Mouse (Mus musculus) heart, embryonic 16.5 days (tissue): ENCODE results near the gene Atad1. TPM values are rescaled to one million over a fixed set of nuclear protein-coding genes. Genes with fewer than 3 reads are reported as not detected.
A peak's percentile ranks its signal among the peaks of the same experiment; 100 is the strongest.
"Not testable (repeated sequence)": the region's sequence is repeated elsewhere in the genome, so short reads cannot be mapped to it uniquely, and the experiment has no call there.

Source experiments
- ATAC-seq: fragments of 200-750 bp; cut with Nextera tagmentation; replicated peaks from 2 replicates; pipeline ENCODE4 v1.8.0; 2017; ENCODE audit warnings: moderate number of reproducible peaks; ENCODE audit not compliant: insufficient read depth, low FRiP score; ENCODE audit errors: extremely low read depth
- H3K27ac ChIP-seq: fragments of 300-500 bp; sonication (generic); 2 replicates; pipeline ENCODE4 v1.5.1; 2014; ENCODE audit warnings: mild to moderate bottlenecking, low read length, control low read depth, moderate library complexity
- H3K27me3 ChIP-seq: fragments of 300-500 bp; sonication (generic); 2 replicates; pipeline ENCODE4 v1.6.1; 2014; ENCODE audit warnings: low read length, mixed read lengths; ENCODE audit not compliant: control insufficient read depth, insufficient read depth
- H3K36me3 ChIP-seq: fragments of 300-500 bp; sonication (generic); 2 replicates; pipeline ENCODE4 v1.6.1; 2014; ENCODE audit not compliant: control insufficient read depth, insufficient read depth
- H3K4me1 ChIP-seq: fragments of 300-500 bp; sonication (generic); 2 replicates; pipeline ENCODE4 v1.6.1; 2014; ENCODE audit warnings: low read length, mixed read lengths; ENCODE audit not compliant: control insufficient read depth, insufficient read depth
- H3K4me2 ChIP-seq: fragments of 300-500 bp; sonication (generic); 2 replicates; pipeline ENCODE4 v1.6.1; 2014; ENCODE audit warnings: low read depth, mild to moderate bottlenecking, control low read depth, low read length
- H3K4me3 ChIP-seq: fragments of 300-500 bp; sonication (generic); 2 replicates; pipeline ENCODE4 v1.5.1; 2014; ENCODE audit warnings: mild to moderate bottlenecking, control low read depth, low read length
- H3K9ac ChIP-seq: fragments of 300-500 bp; sonication (generic); 2 replicates; pipeline ENCODE4 v1.6.1; 2014; ENCODE audit warnings: low read length, control low read depth
- H3K9me3 ChIP-seq: fragments of 300-500 bp; sonication (generic); replicated peaks from 2 replicates; pipeline ENCODE4 v1.6.1; 2016; ENCODE audit warnings: low read length; ENCODE audit not compliant: control insufficient read depth
- WGBS: fragments of 180-500 bp; shearing (Covaris S2); extraction: QIAGEN DNeasy Blood & Tissue Kit; methylation state at CpG from one replicate; pipeline ENCODE4 v1.1.7; 2014; 5-methylcytosine and 5-hydroxymethylcytosine counted together
- polyA plus RNA-seq: library from polyadenylated mRNA; unstranded; fragments of >200 nt; fragmentation: Nextera tagmentation; extraction: Ambion mirVana; gene quantifications from 2 replicates; pipeline ENCODE4 v1.2.1, GENCODE M21; 2015

Atad1 gene
- polyA plus RNA-seq, result 62.1 and 64.7 TPM in 2 replicates

DNA sequence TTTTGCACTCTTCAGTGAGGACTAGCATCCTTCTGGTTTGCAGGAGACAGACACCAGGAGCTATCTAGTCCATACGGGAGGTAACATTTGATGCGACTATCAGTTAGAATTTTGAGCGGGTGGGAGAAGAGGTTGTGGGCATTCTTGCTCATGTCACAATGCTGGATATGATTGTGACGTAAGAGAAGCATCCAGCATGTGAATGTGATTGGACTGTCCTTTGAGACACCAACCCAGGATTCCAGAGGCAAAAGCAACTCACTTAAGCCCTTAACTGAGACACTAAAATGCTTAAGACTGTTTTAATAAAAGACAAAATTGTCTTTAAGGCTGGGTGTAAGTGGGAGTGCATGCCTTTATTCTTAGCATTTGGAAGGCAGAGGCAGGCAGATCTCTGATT lies at the start of gene Atad1:
Gene Atad1, minus strand, starts transcription at position 101 of the 400 bp plus-strand sequence.
- no peaks in the 10 kb centered on the region for H3K4me1 ChIP-seq
- no peak within 1 kb of the TSS for H3K4me2 ChIP-seq
- H3K9ac ChIP-seq, result no peak within 1 kb of the TSS
- H3K27me3 ChIP-seq, result no peaks in the 10 kb centered on the region
- no peaks in the 10 kb centered on the region for H3K36me3 ChIP-seq
- no peaks in the 10 kb centered on the region for H3K9me3 ChIP-seq
- no peak for ATAC-seq
- 91% methylated on average over 4 of the region's 4 CpGs for WGBS
- peak within 1 kb of the TSS; percentile 42; the same call in 1 of the 2 replicates for H3K27ac ChIP-seq
- H3K4me3 ChIP-seq, result no peak within 1 kb of the TSS

DNA sequence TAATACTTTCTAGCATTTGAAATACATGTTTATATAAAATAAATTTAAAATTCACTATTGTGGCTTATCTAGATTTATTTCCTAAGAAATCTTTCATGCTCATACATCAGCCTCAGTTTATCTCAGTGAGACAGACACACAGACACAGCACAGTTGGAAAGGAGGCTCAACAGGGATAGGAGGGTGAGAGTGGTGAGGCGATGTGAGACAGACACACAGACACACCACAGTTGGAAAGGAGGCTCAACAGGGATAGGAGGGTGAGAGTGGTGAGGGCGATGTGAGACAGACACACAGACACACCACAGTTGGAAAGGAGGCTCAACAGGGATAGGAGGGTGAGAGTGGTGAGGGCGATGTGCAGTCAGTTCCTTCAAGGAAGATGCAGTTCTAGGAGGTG lies 48.4 kb upstream of the Atad1 start:
- not testable (repeated sequence) for H3K27ac ChIP-seq, H3K27me3 ChIP-seq, H3K9ac ChIP-seq, H3K4me3 ChIP-seq, H3K36me3 ChIP-seq, ATAC-seq, H3K9me3 ChIP-seq, H3K4me2 ChIP-seq
- 82% methylated on average over 3 of the region's 3 CpGs for WGBS
- H3K4me1 ChIP-seq, result peaks cover 23% of the 10 kb centered on the region

DNA sequence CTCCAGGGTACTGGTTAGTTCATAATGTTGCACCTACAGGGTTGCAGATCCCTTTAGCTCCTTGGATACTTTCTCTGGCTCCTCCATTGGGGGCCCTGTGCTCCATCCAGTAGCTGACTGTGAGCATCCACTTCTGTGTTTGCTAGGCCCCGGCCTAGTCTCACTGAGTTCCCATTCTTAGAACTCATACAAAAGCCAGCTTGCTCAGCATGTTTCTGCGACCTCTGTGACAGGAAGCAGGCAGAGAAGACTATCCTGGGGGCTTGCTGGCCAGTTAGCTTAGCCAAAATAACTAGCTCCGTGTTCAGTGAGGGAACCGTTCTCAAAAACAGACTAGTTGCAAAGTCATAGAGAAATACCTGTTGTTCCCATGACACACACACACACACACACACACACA lies 47.8 kb upstream of the Atad1 start:
- not testable (repeated sequence) for H3K27ac ChIP-seq, H3K9me3 ChIP-seq, H3K36me3 ChIP-seq, ATAC-seq, H3K4me2 ChIP-seq, H3K4me3 ChIP-seq, H3K27me3 ChIP-seq, H3K9ac ChIP-seq
- H3K4me1 ChIP-seq, result peaks cover 20% of the 10 kb centered on the region
- 37% methylated on average over 4 of the region's 4 CpGs for WGBS

DNA sequence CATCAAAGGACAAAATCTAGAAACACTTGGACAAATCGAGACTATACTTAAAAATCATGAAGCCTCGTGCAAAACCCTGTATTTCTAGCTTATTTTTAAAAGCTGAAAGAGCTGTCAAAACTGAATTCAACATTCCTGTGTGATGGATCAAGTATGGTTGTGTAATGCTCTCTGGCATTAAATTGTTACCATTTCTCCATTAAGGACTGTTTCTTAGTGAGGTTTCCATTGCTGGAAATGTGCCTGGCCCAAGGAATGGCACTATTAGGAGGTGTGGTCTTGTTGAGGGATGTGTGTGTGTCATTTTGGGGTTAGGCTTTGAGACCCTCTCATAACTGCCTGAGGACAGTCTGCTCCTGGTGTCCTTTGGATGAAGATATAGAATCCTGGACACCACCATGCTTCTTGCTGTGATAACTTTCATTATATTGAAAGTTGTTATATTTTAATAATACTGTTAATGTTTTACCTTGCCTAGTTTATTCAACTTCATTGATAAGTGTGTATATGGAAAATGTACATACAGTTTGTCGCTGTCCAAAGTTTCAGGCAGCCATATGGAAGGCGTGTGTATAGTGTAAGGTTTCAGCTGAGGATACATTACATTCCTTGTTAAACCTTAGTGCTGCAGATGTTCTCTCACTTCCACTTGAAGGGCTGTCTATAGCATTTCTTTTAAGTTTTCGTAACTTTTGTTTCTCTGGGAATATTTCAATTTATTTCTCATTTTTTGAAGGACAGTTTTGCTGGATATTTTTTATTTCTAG lies 41.9 kb upstream of the Atad1 start:
- Histone ChIP-seq H3K9me3 (no peaks in the 10 kb centered on the region), H3K9ac (no peak overlapping the region), H3K4me1 (peaks cover 6% of the 10 kb centered on the region), H3K27ac (no peak overlapping the region), H3K4me2 (no peak overlapping the region), H3K4me3 (no peak overlapping the region), H3K27me3 (no peaks in the 10 kb centered on the region), H3K36me3 (peaks cover 5% of the 10 kb centered on the region; the same call in 1 of the 2 replicates)
- WGBS, result 89% methylated on average over 5 of the region's 5 CpGs
- no peak for ATAC-seq

DNA sequence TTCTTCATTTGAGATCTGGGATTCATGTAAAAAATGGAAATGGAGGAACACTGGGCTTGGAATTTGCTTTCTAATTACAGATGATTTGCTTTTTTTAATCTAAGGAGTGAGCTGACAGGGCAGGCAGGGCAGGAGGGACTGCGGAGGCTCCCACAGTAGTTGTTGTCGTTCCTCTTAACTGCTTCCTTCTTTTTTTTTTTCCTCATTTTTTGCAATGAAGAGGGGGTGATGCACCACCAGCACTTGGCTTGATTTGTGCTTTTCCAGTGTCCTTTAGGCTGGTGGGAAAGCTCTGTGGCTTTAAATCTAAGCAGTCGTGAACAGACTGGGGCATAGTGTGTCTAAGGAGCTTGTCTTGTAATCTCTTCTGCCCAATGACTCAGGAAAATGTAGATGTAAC lies 39.5 kb upstream of the Atad1 start:
- Histone ChIP-seq H3K4me2 (no peak overlapping the region), H3K27me3 (no peaks in the 10 kb centered on the region), H3K4me1 (peaks cover 6% of the 10 kb centered on the region), H3K4me3 (no peak overlapping the region), H3K27ac (no peak overlapping the region), H3K9me3 (no peaks in the 10 kb centered on the region), H3K9ac (no peak overlapping the region; the same call in 1 of the 2 replicates), H3K36me3 (peaks cover 2% of the 10 kb centered on the region; the same call in 1 of the 2 replicates)
- ATAC-seq, result no peak
- WGBS, result 63% methylated on average over 3 of the region's 3 CpGs

DNA sequence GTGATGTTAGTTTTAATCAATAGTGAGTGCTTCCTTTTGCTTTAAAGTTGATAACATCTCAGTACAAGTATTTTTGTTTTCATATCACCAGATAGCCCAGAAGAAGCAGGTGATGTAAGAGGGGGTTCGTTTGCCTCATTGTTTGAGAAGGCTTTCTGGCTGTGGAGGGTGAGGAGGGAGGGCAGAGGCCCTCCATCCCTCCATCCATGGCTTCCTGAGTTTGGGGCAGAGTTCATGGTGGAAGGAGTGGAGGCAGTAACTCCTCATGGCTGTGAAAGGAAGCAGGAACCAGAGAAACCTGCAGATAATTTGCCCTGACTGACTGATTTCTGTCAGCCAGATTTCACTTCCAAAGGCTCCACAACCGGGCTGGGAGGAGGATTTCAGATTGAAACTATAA lies 38.8 kb upstream of the Atad1 start:
- Histone ChIP-seq H3K4me1 (peaks cover 6% of the 10 kb centered on the region), H3K4me2 (no peak overlapping the region), H3K9ac (no peak overlapping the region), H3K4me3 (no peak overlapping the region), H3K27me3 (no peaks in the 10 kb centered on the region), H3K27ac (no peak overlapping the region), H3K9me3 (no peaks in the 10 kb centered on the region), H3K36me3 (peaks cover 3% of the 10 kb centered on the region; the same call in 1 of the 2 replicates)
- no peak for ATAC-seq
- 14% methylated on average over 2 of the region's 2 CpGs for WGBS

DNA sequence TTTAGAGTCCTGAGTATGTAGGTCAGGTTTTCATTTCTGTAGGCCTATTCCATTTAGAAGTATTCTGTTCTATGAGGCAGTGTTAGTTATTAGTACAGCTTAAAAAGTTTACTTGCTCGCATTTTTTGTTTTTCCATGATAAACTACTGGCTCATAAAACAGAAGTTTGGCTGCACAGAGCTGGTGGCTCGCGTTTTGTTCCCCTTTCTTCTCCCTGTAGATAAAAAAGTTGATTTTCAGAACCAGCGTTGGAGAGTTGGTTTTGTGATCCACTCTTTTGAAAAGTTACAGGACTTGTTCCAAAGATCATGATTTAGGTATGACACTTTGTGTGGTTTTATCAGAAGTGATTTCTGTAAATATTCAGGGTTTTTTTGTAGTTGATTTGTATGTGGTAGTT lies 22.9 kb upstream of the Atad1 start:
- H3K4me2 ChIP-seq, result no peak overlapping the region
- H3K36me3 ChIP-seq, result peaks cover 4% of the 10 kb centered on the region
- H3K4me3 ChIP-seq, result no peak overlapping the region
- WGBS, result 62% methylated on average over 4 of the region's 4 CpGs
- no peaks in the 10 kb centered on the region for H3K27me3 ChIP-seq
- peaks cover 26% of the 10 kb centered on the region for H3K4me1 ChIP-seq
- no peak for ATAC-seq
- no peak overlapping the region for H3K9ac ChIP-seq
- no peaks in the 10 kb centered on the region for H3K9me3 ChIP-seq
- H3K27ac ChIP-seq, result no peak overlapping the region

DNA sequence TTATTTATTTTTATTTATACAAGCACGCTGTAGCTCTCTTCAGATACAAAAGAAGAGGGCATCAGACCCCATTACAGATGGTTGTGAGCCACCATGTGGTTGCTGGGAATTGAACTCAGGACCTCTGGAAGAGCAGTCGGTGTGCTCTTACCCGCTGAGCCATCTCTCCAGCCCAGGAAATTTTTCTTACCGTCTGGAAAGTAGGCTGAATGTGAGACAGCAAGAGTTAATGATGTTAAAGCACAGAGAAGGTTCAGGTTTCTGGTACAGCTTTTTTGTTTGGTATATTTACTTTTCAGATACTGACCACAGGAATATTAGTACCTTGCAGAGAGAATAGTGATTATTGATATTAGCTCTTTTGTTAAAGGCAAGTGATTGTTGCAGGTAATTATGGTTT lies 21.6 kb upstream of the Atad1 start:
- Histone ChIP-seq H3K9ac (no peak overlapping the region), H3K9me3 (no peaks in the 10 kb centered on the region), H3K4me1 (peaks cover 23% of the 10 kb centered on the region), H3K27me3 (no peaks in the 10 kb centered on the region), H3K27ac (no peak overlapping the region), H3K36me3 (peaks cover 4% of the 10 kb centered on the region), H3K4me2 (peak overlapping the region; percentile 68), H3K4me3 (no peak overlapping the region)
- no peak for ATAC-seq
- WGBS, result 66% methylated on average over 4 of the region's 4 CpGs

DNA sequence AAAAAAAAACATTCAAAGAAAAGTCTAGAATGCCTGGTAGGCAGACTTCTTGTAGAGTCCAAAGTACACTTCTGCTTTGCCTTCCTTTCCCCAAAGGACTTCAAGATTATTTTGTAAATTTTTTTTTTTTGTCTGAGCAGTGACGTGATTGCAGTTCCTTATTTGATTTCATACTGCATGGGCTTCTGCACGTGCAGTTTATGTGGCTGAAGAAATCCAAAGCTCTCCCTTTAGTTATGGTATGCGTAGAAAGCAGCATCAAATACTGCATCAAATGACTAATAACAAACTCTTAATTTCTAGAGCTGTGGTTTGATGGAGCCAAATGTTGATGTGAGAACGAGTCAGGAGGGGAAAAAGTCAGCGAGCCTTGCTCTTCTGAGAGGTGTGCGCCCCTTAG lies 20.9 kb upstream of the Atad1 start:
- Histone ChIP-seq H3K4me3 (peak overlapping the region; percentile 41), H3K9me3 (no peaks in the 10 kb centered on the region), H3K27me3 (no peaks in the 10 kb centered on the region), H3K27ac (no peak overlapping the region), H3K9ac (peak overlapping the region; percentile 55), H3K36me3 (no peaks in the 10 kb centered on the region), H3K4me2 (peak overlapping the region; percentile 68), H3K4me1 (peaks cover 21% of the 10 kb centered on the region)
- WGBS, result 32% methylated on average over 6 of the region's 6 CpGs
- ATAC-seq, result no peak
